Mouse (Mus musculus): ENCODE data around the gene Trpm6.

GRCm38 (mm10) chr19:18712866-18713300 lies 36.9 kb upstream of the Trpm6 start, which contains the start of gene D030056L22Rik:
- TF ChIP-seq MAFK (IDR thresholded peaks at IDR 0.05; ENCODE audit: insufficient read depth, low read depth, low read length) (no peak), ZNF384 (IDR thresholded peaks at IDR 0.05; ENCODE audit: low read depth, low read length) (no peak; the same call in 1 of the 2 replicates), HCFC1 (IDR thresholded peaks at IDR 0.05; ENCODE audit: borderline replicate concordance, insufficient read depth, low read length) (peak; percentile 64; the same call in 1 of the 2 replicates), CHD2 (IDR thresholded peaks at IDR 0.05; ENCODE audit: low read depth, low read length) (no peak), ZC3H11A (IDR thresholded peaks at IDR 0.05; ENCODE audit: borderline replicate concordance, low read depth, low read length) (no peak)

All from ES-E14 (cell line).